Mouse (Mus musculus) skeletal muscle tissue, postnatal 0 days (tissue): ENCODE measurements around the gene Dzip1. TPM values are rescaled to one million over a fixed set of nuclear protein-coding genes. Genes with fewer than 3 reads are reported as not detected.

Experiments used
- polyA plus RNA-seq: library from polyadenylated mRNA; unstranded; fragments of >200 nt; fragmentation: Nextera tagmentation; extraction: Ambion mirVana; gene quantifications from 2 replicates; pipeline ENCODE4 v1.2.1, GENCODE M21; 2015

Dzip1 gene
- 2.4 and 2.7 TPM in 2 replicates for polyA plus RNA-seq

GRCm38 (mm10) chr14:118924673-118925615 lies at the start of gene Dzip1:
Gene Dzip1, minus strand, starts transcription at chr14:118925460.

DNA sequence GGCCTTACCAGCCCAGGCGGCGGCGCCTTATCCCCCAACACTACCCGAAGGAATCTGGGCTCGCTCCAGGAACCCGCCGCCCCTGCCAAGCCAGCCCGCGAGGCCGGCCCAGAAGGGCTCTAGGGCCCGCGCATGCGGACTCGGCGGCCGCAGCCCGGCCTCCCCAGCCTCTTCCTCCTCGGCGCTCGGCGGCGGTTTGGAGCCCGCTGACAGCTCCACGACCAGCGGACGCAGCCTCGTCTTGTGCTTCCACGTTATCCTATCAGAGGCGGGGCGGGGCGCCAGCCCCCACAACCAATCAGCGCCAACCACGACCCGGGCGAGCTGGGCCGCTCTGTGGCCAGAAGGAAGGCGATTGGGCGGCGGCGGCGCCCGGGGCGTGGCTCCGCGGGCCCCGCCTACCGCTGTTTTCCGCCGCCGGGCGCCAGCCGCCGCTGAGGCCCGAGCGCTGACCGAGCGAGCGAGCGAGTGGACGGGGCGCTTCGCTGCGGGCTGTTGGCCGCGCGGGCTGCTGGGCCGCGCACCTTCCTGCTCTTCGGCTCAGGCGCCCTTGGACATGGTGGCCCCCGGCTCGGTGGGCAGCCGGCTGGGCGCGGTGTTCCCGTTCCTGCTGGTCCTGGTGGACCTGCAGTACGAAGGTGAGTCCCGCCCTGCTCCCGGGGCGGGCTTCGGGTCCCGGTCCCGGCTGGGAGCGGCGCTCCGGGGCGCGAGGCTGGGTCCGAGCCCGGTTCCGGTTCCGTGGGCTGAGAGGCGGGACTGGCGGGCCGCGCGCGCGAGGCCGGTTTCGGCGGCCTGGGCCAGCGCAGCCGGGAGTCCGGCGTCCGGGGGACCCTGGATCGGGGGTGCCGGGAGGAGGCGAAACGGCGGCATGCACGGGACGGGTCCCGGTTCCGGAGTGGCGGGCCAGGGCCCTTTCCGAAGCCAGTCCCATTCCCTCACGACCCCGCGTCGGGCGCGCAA lies 12.6 kb upstream of the Dzip1 start, which contains the start of gene Dnajc3:
Gene Dnajc3 (plus strand): TSS at position 444 of the 960 bp plus-strand sequence.

Other genes starting within 250 kb of the Dzip1 start
- gene Abcc4, start 219.2 kb downstream of the Dzip1 start, polyA plus RNA-seq: 0.58 and 0.61 TPM in 2 replicates
- 0.36 and 0.40 TPM in 2 replicates for gene Cldn10, start 137.6 kb downstream of the Dzip1 start, polyA plus RNA-seq
- gene Dnajc3, start 12.5 kb upstream of the Dzip1 start, polyA plus RNA-seq: 17.7 and 21.2 TPM in 2 replicates
- 7.1 and 7.7 TPM in 2 replicates for gene Uggt2, start 174.0 kb upstream of the Dzip1 start, polyA plus RNA-seq
- not detected in 2 replicates for gene Hs6st3, start 212.9 kb upstream of the Dzip1 start, polyA plus RNA-seq